Mouse (Mus musculus): ENCODE results near the gene Ttf2. TPM values are rescaled to one million over a fixed set of nuclear protein-coding genes. Genes with fewer than 3 reads are reported as not detected.

Ttf2 gene
- total RNA-seq, 1 experiment from 2014 or later: 7.4 TPM

Other genes with a start within 250 kb of the Ttf2 start
- not detected in 3 replicates for gene Vtcn1, start 144.2 kb downstream of the Ttf2 start, total RNA-seq (2017)
- gene Trim45, start 47.5 kb downstream of the Ttf2 start, total RNA-seq (2017): 1.6 to 2.9 TPM (median 1.8 TPM) in 3 replicates
- gene Cd101, start 59.9 kb upstream of the Ttf2 start, total RNA-seq (2017): 0.75 to 1.5 TPM (median 1.1 TPM) in 3 replicates
- 0.10 to 0.57 TPM in 2 of 3 replicates, not detected in the other for gene Ptgfrn, start 140.6 kb upstream of the Ttf2 start, total RNA-seq (2017)

All from monocyte, adult 5-6 weeks (primary cell).